ENCODE assay signal across 8 mouse cellular contexts in the genomic region with DNA sequence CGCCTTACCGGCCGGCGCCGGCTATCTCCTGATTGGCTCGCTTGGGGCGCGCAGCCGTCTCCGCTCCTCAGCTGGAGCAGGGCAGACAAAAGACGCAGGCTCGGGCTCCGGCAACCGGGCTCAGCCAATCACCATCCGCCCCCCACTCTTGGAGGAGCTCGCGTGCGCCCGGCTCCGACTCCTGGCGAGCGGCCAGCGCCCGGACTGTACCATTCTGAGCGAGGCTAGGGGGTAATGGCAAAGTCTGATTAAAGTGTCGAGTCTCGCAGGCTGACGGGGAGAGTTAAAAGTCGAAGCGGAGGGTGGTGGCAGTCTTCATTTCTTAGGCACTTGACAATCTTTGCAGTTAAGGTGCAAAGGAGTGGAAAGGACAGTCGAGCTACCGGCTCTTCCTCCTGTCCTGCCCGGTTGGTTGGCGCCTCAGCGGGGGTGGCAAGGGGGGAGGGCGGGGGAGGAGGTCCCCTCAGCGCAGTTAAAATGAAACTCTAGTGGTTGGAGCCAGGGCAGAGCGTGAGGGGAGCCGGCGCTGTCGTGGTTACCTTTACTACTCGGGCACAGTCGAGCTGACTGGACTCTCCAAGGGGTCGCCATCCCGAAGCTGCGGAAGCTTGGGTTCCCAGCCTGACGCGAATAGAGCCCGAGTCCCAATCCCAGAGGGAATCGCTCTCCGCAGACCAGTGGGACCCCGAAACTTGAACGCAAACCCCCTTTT. TPM values are rescaled to one million over a fixed set of nuclear protein-coding genes. Genes with fewer than 3 reads are reported as not detected.
DNase-seq lines count a peak whose midpoint lies in the region; ATAC-seq lines count a peak whose summit lies in the region.

A gene (plus strand): TSS at position 479 of the 712 bp plus-strand sequence.

- no peaks in the 10 kb centered on the region for H3K9me3 ChIP-seq in forebrain, embryonic 14.5 days (replicated peaks; ENCODE audit: control insufficient read depth, low read length)
- H3K9me3 ChIP-seq in neural tube, embryonic 15.5 days (replicated peaks) = no peaks in the 10 kb centered on the region

- peak within 1 kb of the TSS; percentile 98 for H3K9ac ChIP-seq in forebrain, embryonic 14.5 days (ENCODE audit: low read length)
- H3K9ac ChIP-seq in neural tube, embryonic 15.5 days (replicated peaks) = peak within 1 kb of the TSS; percentile 92

- peak within 1 kb of the TSS; percentile 73 for H3K4me3 ChIP-seq in forebrain, embryonic 14.5 days (ENCODE audit: low read depth, low read length)
- peak within 1 kb of the TSS; percentile 77 for H3K4me3 ChIP-seq in neural tube, embryonic 15.5 days (replicated peaks)

- no peaks in the 10 kb centered on the region for H3K36me3 ChIP-seq in forebrain, embryonic 14.5 days (ENCODE audit: control insufficient read depth, insufficient read depth, low read length)
- no peaks in the 10 kb centered on the region for H3K36me3 ChIP-seq in neural tube, embryonic 15.5 days

- H3K4me2 ChIP-seq in forebrain, embryonic 14.5 days (ENCODE audit: low read length) = peak within 1 kb of the TSS; percentile 64
- H3K4me2 ChIP-seq in neural tube, embryonic 15.5 days = peak within 1 kb of the TSS; percentile 64

- peaks cover 10% of the 10 kb centered on the region for H3K4me1 ChIP-seq in forebrain, embryonic 14.5 days (ENCODE audit: control insufficient read depth, insufficient read depth, low read length)
- H3K4me1 ChIP-seq in neural tube, embryonic 15.5 days = peaks cover 9% of the 10 kb centered on the region

- DNase-seq in ES-CJ7 (ENCODE audit: low read depth, low spot score) = peak; percentile 98
- peak; percentile 99 for DNase-seq in cerebellum, adult 11 months
- DNase-seq in forebrain, embryonic 14.5 days (ENCODE audit: low spot score) = peak; percentile 99
- DNase-seq in heart, postnatal 14 days = peak; percentile 98
- peak; percentile 99 for DNase-seq in layer of hippocampus, adult 11-12 months (ENCODE audit: low spot score)
- peak; percentile 99 for DNase-seq in lung, adult 18-20 months
- DNase-seq in testis, postnatal 14 days (ENCODE audit: low spot score) = peak; percentile 99

- H3K27ac ChIP-seq in forebrain, embryonic 14.5 days (ENCODE audit: low read depth, low read length) = peak within 1 kb of the TSS; percentile 100
- peak within 1 kb of the TSS; percentile 100 for H3K27ac ChIP-seq in neural tube, embryonic 15.5 days (replicated peaks)

- no peaks in the 10 kb centered on the region for H3K27me3 ChIP-seq in forebrain, embryonic 14.5 days (replicated peaks; ENCODE audit: control insufficient read depth, insufficient read depth, low read length)
- H3K27me3 ChIP-seq in neural tube, embryonic 15.5 days (replicated peaks) = no peaks in the 10 kb centered on the region

- intact Hi-C loops in heart, postnatal 14 days (cut with DNase I) = no loop called here

- ATAC-seq in forebrain, embryonic 14.5 days = peak; percentile 99
- ATAC-seq in neural tube, embryonic 15.5 days (ENCODE audit: low FRiP score) = peak; percentile 99

- WGBS in forebrain, embryonic 14.5 days = under 1% methylated on average over 51 of the region's 53 CpGs
- under 1% methylated on average over 51 of the region's 53 CpGs for WGBS in neural tube, embryonic 15.5 days

RNA-seq across cellular contexts. Expression of the gene that starts here (rescaled TPM):
- 71.4 and 93.5 TPM in 2 replicates for polyA plus RNA-seq in forebrain, embryonic 14.5 days (2014; fragmentation: Nextera tagmentation; extraction: Ambion mirVana)
- total RNA-seq in heart, postnatal 14 days (2021) = 10 to 100 TPM; 18.3 to 18.9 TPM
- polyA plus RNA-seq in neural tube, embryonic 15.5 days (2015; fragmentation: Nextera tagmentation; extraction: Ambion mirVana) = 43.1 and 52.6 TPM in 2 replicates

Comparison
In these comparisons a context has a peak if more than half of its experiments do, and no peak if none do; other contexts are left out.
1. Peak in every context shown above with its lines: DNase-seq, ATAC-seq, H3K4me3 ChIP-seq and H3K27ac ChIP-seq.